Mouse (Mus musculus) myocyte (in vitro differentiated cells): ENCODE measurements at regions not wholly inside any gene's neighbourhood (a gene's known extent, or its start where the extent isn't known, plus 50 kb on each side); places are given as distances from the start of the nearest gene placed in this dataset.

Experiments used
- CEBPB ChIP-seq: IDR thresholded peaks from 2 replicates; pipeline ENCODE4 v1.6.1; 2011; ENCODE audit warnings: mild to moderate bottlenecking, moderate library complexity; ENCODE audit not compliant: poor library complexity, insufficient read depth, severe bottlenecking
- E2F4 ChIP-seq: IDR thresholded peaks from one replicate; pipeline ENCODE4 v1.6.1; 2011; ENCODE audit warnings: mild to moderate bottlenecking, control low read depth, moderate library complexity; ENCODE audit not compliant: insufficient read depth
- MAX ChIP-seq: IDR thresholded peaks from one replicate; pipeline ENCODE4 v1.6.1; 2011; ENCODE audit warnings: low read depth, mild to moderate bottlenecking, control low read depth
- MYOD1 ChIP-seq, 3 experiments: IDR thresholded peaks; one replicate each; pipeline ENCODE4 v1.6.1; 2011; ENCODE audit warnings: control low read depth in 2 of 3, low read depth in 2 of 3, mild to moderate bottlenecking in 2 of 3, moderate library complexity in 1 of 3; ENCODE audit not compliant: insufficient read length in 2 of 3, control insufficient read depth in 1 of 3
- POLR2A ChIP-seq: IDR thresholded peaks from one replicate; pipeline ENCODE4 v1.6.1; 2011; ENCODE audit warnings: low read depth, mild to moderate bottlenecking, control low read depth, moderate library complexity; ENCODE audit not compliant: insufficient read length
- POLR2AphosphoS2 ChIP-seq: IDR thresholded peaks from one replicate; pipeline ENCODE4 v1.6.1; 2011; ENCODE audit warnings: low read depth, control low read depth; ENCODE audit not compliant: insufficient read length
- TCF12 ChIP-seq: IDR thresholded peaks from one replicate; pipeline ENCODE4 v1.6.1; 2011; ENCODE audit warnings: mild to moderate bottlenecking, control low read depth; ENCODE audit not compliant: poor library complexity, insufficient read depth, severe bottlenecking

GRCm38 (mm10) chr17:82215728-82216623 lies 477.8 kb upstream of the Slc8a1 start:
- TF ChIP-seq POLR2A (no peak), MYOD1 (IDR thresholded peaks at IDR 0.05; ENCODE audit: control insufficient read depth in 1 of 3, insufficient read length in 2 of 3, low read depth in 2 of 3) (peak in 2 of 3 experiments; percentile 68 to 71), MAX (no peak), CEBPB (no peak), TCF12 (no peak), E2F4 (no peak), POLR2AphosphoS2 (no peak)
